Mouse (Mus musculus) forebrain, embryonic 15.5 days (tissue): ENCODE results near the gene Olfr875. TPM values are rescaled to one million over a fixed set of nuclear protein-coding genes. Genes with fewer than 3 reads are reported as not detected.
A peak's percentile ranks its signal among the peaks of the same experiment; 100 is the strongest.

Experiments used
- ATAC-seq: fragments of 200-750 bp; cut with Nextera tagmentation; replicated peaks from 2 replicates; pipeline ENCODE4 v1.8.0; 2017; ENCODE audit warnings: mild to moderate bottlenecking, moderate TSS enrichment, moderate library complexity
- H3K27ac ChIP-seq: fragments of 300-500 bp; sonication (generic); replicated peaks from 2 replicates; pipeline ENCODE4 v1.5.1; 2015; ENCODE audit warnings: mild to moderate bottlenecking, inconsistent platforms
- H3K27me3 ChIP-seq: fragments of 300-500 bp; sonication (generic); 2 replicates; pipeline ENCODE4 v1.6.1; 2015; ENCODE audit warnings: inconsistent platforms
- H3K36me3 ChIP-seq: fragments of 300-500 bp; sonication (generic); 2 replicates; pipeline ENCODE4 v1.6.1; 2015; ENCODE audit warnings: mild to moderate bottlenecking, inconsistent platforms
- H3K4me1 ChIP-seq: fragments of 300-500 bp; sonication (generic); 2 replicates; pipeline ENCODE4 v1.6.1; 2015; ENCODE audit warnings: inconsistent platforms
- H3K4me2 ChIP-seq: fragments of 300-500 bp; sonication (generic); replicated peaks from 2 replicates; pipeline ENCODE4 v1.6.1; 2015; ENCODE audit warnings: mild to moderate bottlenecking, inconsistent platforms
- H3K4me3 ChIP-seq: fragments of 300-500 bp; sonication (generic); 2 replicates; pipeline ENCODE4 v1.5.1; 2015; ENCODE audit warnings: mild to moderate bottlenecking, inconsistent platforms
- H3K9ac ChIP-seq: fragments of 300-500 bp; sonication (generic); replicated peaks from 2 replicates; pipeline ENCODE4 v1.6.1; 2015; ENCODE audit warnings: mild to moderate bottlenecking, inconsistent platforms
- H3K9me3 ChIP-seq: fragments of 300-500 bp; sonication (generic); 2 replicates; pipeline ENCODE4 v1.6.1; 2016; ENCODE audit warnings: inconsistent platforms
- WGBS: fragments of 180-500 bp; shearing (Covaris S2); methylation state at CpG from one replicate; pipeline ENCODE4 v1.1.7; 2015; ENCODE audit warnings: mixed read lengths; 5-methylcytosine and 5-hydroxymethylcytosine counted together
- polyA plus RNA-seq: library from polyadenylated mRNA; unstranded; fragments of >200 nt; fragmentation: Nextera tagmentation; extraction: Ambion mirVana; gene quantifications from 2 replicates; pipeline ENCODE4 v1.2.1, GENCODE M21; 2015

Gene Olfr875
- polyA plus RNA-seq, 1 experiment from 2014 or later = not detected

GRCm38 (mm10) chr9:37802055-37802454 lies 30.4 kb downstream of the Olfr875 start:
- Histone ChIP-seq H3K4me3 (no peak overlapping the region), H3K27me3 (no peaks in the 10 kb centered on the region), H3K36me3 (no peaks in the 10 kb centered on the region), H3K9ac (no peak overlapping the region), H3K9me3 (no peaks in the 10 kb centered on the region), H3K27ac (no peak overlapping the region), H3K4me2 (no peak overlapping the region), H3K4me1 (no peaks in the 10 kb centered on the region)
- WGBS = 56% methylated on average over 4 of the region's 4 CpGs
- no peak for ATAC-seq

- Histone ChIP-seq H3K4me3 (no peak within 1 kb of the TSS), H3K4me1 (no peaks in the 10 kb centered on the region), H3K27ac (no peak within 1 kb of the TSS), H3K36me3 (no peaks in the 10 kb centered on the region), H3K4me2 (no peak within 1 kb of the TSS), H3K9ac (no peak within 1 kb of the TSS), H3K27me3 (no peaks in the 10 kb centered on the region), H3K9me3 (no peaks in the 10 kb centered on the region)
- ATAC-seq = no peak
These were observed 31.1 kb downstream of the Olfr875 start, which contains the start of gene Olfr876 for GRCm38 (mm10) chr9:37802731-37803130. Gene Olfr876, plus strand, starts transcription at chr9:37803031.

- Histone ChIP-seq H3K27ac (no peak overlapping the region), H3K9me3 (no peaks in the 10 kb centered on the region), H3K36me3 (no peaks in the 10 kb centered on the region), H3K9ac (no peak overlapping the region), H3K27me3 (no peaks in the 10 kb centered on the region), H3K4me2 (no peak overlapping the region), H3K4me1 (no peaks in the 10 kb centered on the region), H3K4me3 (no peak overlapping the region)
- ATAC-seq = no peak
These were observed 35.6 kb downstream of the Olfr875 start for GRCm38 (mm10) chr9:37807235-37807634.

- no peaks in the 10 kb centered on the region for H3K36me3 ChIP-seq
- no peaks in the 10 kb centered on the region for H3K27me3 ChIP-seq
- no peak overlapping the region for H3K4me2 ChIP-seq
- no peaks in the 10 kb centered on the region for H3K4me1 ChIP-seq
- 92% methylated on average over 3 of the region's 3 CpGs for WGBS
- H3K4me3 ChIP-seq = no peak overlapping the region
- no peak for ATAC-seq
- H3K9ac ChIP-seq = no peak overlapping the region
- H3K27ac ChIP-seq = no peak overlapping the region
- no peaks in the 10 kb centered on the region for H3K9me3 ChIP-seq
These were observed 36.8 kb downstream of the Olfr875 start for GRCm38 (mm10) chr9:37808456-37808855.

- Histone ChIP-seq H3K4me1 (no peaks in the 10 kb centered on the region), H3K4me2 (no peak overlapping the region), H3K27ac (no peak overlapping the region), H3K27me3 (no peaks in the 10 kb centered on the region), H3K36me3 (no peaks in the 10 kb centered on the region), H3K9me3 (no peaks in the 10 kb centered on the region), H3K9ac (no peak overlapping the region), H3K4me3 (no peak overlapping the region)
- 64% methylated on average over 2 of the region's 2 CpGs for WGBS
- no peak for ATAC-seq
These were observed 37.3 kb downstream of the Olfr875 start for GRCm38 (mm10) chr9:37808976-37809375.

- WGBS = 51% methylated on average over 3 of the region's 3 CpGs
- H3K4me1 ChIP-seq = 0 out of 2 replicates have a peak, but pooled peaks cover 3% of the 10 kb centered on the region
- peak; percentile 29; the same call in 1 of the 2 replicates for ATAC-seq
These were observed 43.0 kb downstream of the Olfr875 start for GRCm38 (mm10) chr9:37814696-37815095.

More at GRCm38 (mm10) chr9:37814696-37815095, 43.0 kb downstream of the Olfr875 start:
- H3K4me3 ChIP-seq = no peak overlapping the region
- no peaks in the 10 kb centered on the region for H3K36me3 ChIP-seq
- H3K27me3 ChIP-seq = no peaks in the 10 kb centered on the region
- H3K4me2 ChIP-seq = no peak overlapping the region
- no peaks in the 10 kb centered on the region for H3K9me3 ChIP-seq
- no peak overlapping the region for H3K27ac ChIP-seq
- no peak overlapping the region for H3K9ac ChIP-seq

Other genes starting within 250 kb of the Olfr875 start
- 34.3 and 34.5 TPM in 2 replicates for gene Esam, start 243.8 kb upstream of the Olfr875 start, polyA plus RNA-seq
- gene Vsig2, start 232.6 kb upstream of the Olfr875 start, polyA plus RNA-seq = 0.64 and 0.69 TPM in 2 replicates
- gene Nrgn, start 219.0 kb upstream of the Olfr875 start, polyA plus RNA-seq = 16.1 and 17.3 TPM in 2 replicates
- gene Siae, start 216.2 kb upstream of the Olfr875 start, polyA plus RNA-seq = 8.6 and 8.8 TPM in 2 replicates
- gene Spa17, start 158.1 kb upstream of the Olfr875 start, polyA plus RNA-seq = 7.7 and 7.9 TPM in 2 replicates
- 79.5 and 82.5 TPM in 2 replicates for gene Tbrg1, start 114.5 kb upstream of the Olfr875 start, polyA plus RNA-seq
- not detected in 2 replicates for gene Panx3, start 102.6 kb upstream of the Olfr875 start, polyA plus RNA-seq
- gene Olfr160, start 55.6 kb upstream of the Olfr875 start, polyA plus RNA-seq = not detected in 2 replicates
- not detected in 2 replicates for gene Olfr874, start 26.8 kb upstream of the Olfr875 start, polyA plus RNA-seq
- gene Olfr876, start 31.2 kb downstream of the Olfr875 start, polyA plus RNA-seq = not detected in 2 replicates
- not detected in 2 replicates for gene Olfr877, start 82.4 kb downstream of the Olfr875 start, polyA plus RNA-seq
- gene Olfr145, start 124.9 kb downstream of the Olfr875 start, polyA plus RNA-seq = not detected in 2 replicates
- gene Olfr878, start 146.0 kb downstream of the Olfr875 start, polyA plus RNA-seq = not detected in 2 replicates
- not detected in 2 replicates for gene Olfr881, start 220.0 kb downstream of the Olfr875 start, polyA plus RNA-seq